Mouse (Mus musculus) MEL (cell line): ENCODE results near the gene D5Ertd579e. TPM values are rescaled to one million over a fixed set of nuclear protein-coding genes. Genes with fewer than 3 reads are reported as not detected.

Experiments
- DNase-seq: peaks from one replicate; pipeline ENCODE4 v3.0.0; 2011; ENCODE audit warnings: low read depth, low spot score
- H3K27ac ChIP-seq: 2 replicates; pipeline ENCODE4 v1.5.1; 2012; ENCODE audit warnings: low read depth, mild to moderate bottlenecking, control low read depth, low read length, moderate library complexity; ENCODE audit not compliant: control insufficient read depth
- H3K27me3 ChIP-seq, 2 experiments: fragments of 150-350 bp in 1 of 2; sonication (generic) in 1 of 2; 2 replicates each; pipeline ENCODE4 v1.6.1; 2012; ENCODE audit warnings: low read length in 2 of 2, mild to moderate bottlenecking in 2 of 2, improper control_type of control experiment in 1 of 2, moderate library complexity in 1 of 2; ENCODE audit not compliant: insufficient read depth in 2 of 2, control insufficient read depth in 1 of 2
- H3K36me3 ChIP-seq, 2 experiments: 2 replicates each; pipeline ENCODE4 v1.6.1; 2012 to 2014; ENCODE audit warnings: low read length in 2 of 2, improper control_type of control experiment in 1 of 2, inconsistent platforms in 1 of 2, mild to moderate bottlenecking in 1 of 2; ENCODE audit not compliant: insufficient read depth in 2 of 2, control insufficient read depth in 1 of 2
- H3K4me1 ChIP-seq, 2 experiments: fragments of 150-350 bp in 1 of 2; sonication (generic) in 1 of 2; 2 replicates each; pipeline ENCODE4 v1.6.1; 2012; ENCODE audit warnings: low read length in 2 of 2, improper control_type of control experiment in 1 of 2, mild to moderate bottlenecking in 1 of 2; ENCODE audit not compliant: insufficient read depth in 2 of 2, control insufficient read depth in 1 of 2
- H3K4me3 ChIP-seq, 2 experiments: fragments of 150-350 bp in 1 of 2; sonication (generic) in 1 of 2; 2 replicates each; pipeline ENCODE4 v1.5.1; 2012; ENCODE audit warnings: low read depth in 2 of 2, low read length in 2 of 2, mild to moderate bottlenecking in 2 of 2, moderate library complexity in 2 of 2, control low read depth in 1 of 2, improper control_type of control experiment in 1 of 2; ENCODE audit not compliant: control insufficient read depth in 1 of 2, insufficient read depth in 1 of 2
- H3K79me2 ChIP-seq: 2 replicates; pipeline ENCODE4 v1.6.1; 2012; ENCODE audit warnings: mild to moderate bottlenecking, low read length, moderate library complexity; ENCODE audit not compliant: control insufficient read depth, poor library complexity, insufficient read depth
- H3K9ac ChIP-seq: 2 replicates; pipeline ENCODE4 v1.6.1; 2012; ENCODE audit warnings: low read depth, mild to moderate bottlenecking, control low read depth, low read length, moderate library complexity; ENCODE audit not compliant: control insufficient read depth, poor library complexity, severe bottlenecking
- H3K9me3 ChIP-seq: fragments of 150-350 bp; sonication (generic); replicated peaks from 2 replicates; pipeline ENCODE4 v1.6.1; 2012; ENCODE audit warnings: mild to moderate bottlenecking, low read length, improper control_type of control experiment, moderate library complexity; ENCODE audit not compliant: insufficient read depth
- BHLHE40 ChIP-seq: IDR thresholded peaks from 2 replicates; pipeline ENCODE4 v1.6.1; 2012; ENCODE audit warnings: low read depth, mild to moderate bottlenecking, inconsistent platforms, low read length, improper control_type of control experiment, borderline replicate concordance
- CHD2 ChIP-seq: IDR thresholded peaks from 2 replicates; pipeline ENCODE4 v1.6.1; 2011; ENCODE audit warnings: low read length, improper control_type of control experiment
- E2F4 ChIP-seq: IDR thresholded peaks from 2 replicates; pipeline ENCODE4 v1.6.1; 2011; ENCODE audit warnings: low read depth, low read length, improper control_type of control experiment, borderline replicate concordance
- EP300 ChIP-seq, 2 experiments: IDR thresholded peaks; 2 replicates each; pipeline ENCODE4 v1.6.1; 2011; ENCODE audit warnings: improper control_type of control experiment in 2 of 2, low read length in 2 of 2, low read depth in 1 of 2, mild to moderate bottlenecking in 1 of 2
- ETS1 ChIP-seq: IDR thresholded peaks from 2 replicates; pipeline ENCODE4 v1.6.1; 2012; ENCODE audit warnings: low read depth, mild to moderate bottlenecking, inconsistent platforms, low read length, improper control_type of control experiment, moderate library complexity
- GATA1 ChIP-seq: IDR thresholded peaks from 2 replicates; pipeline ENCODE4 v1.6.1; 2011; ENCODE audit warnings: low read depth, low read length, improper control_type of control experiment
- HCFC1 ChIP-seq: IDR thresholded peaks from 2 replicates; pipeline ENCODE4 v1.6.1; 2012; ENCODE audit warnings: low read depth, mild to moderate bottlenecking, inconsistent platforms, low read length, improper control_type of control experiment, moderate library complexity
- MAFK ChIP-seq: IDR thresholded peaks from 2 replicates; pipeline ENCODE4 v1.6.1; 2011; ENCODE audit warnings: low read depth, mild to moderate bottlenecking, low read length, improper control_type of control experiment, borderline replicate concordance
- MXI1 ChIP-seq: IDR thresholded peaks from 2 replicates; pipeline ENCODE4 v1.6.1; 2011; ENCODE audit warnings: mild to moderate bottlenecking, low read depth, low read length, improper control_type of control experiment
- MYB ChIP-seq: IDR thresholded peaks from 2 replicates; pipeline ENCODE4 v1.6.1; 2011; ENCODE audit warnings: mild to moderate bottlenecking, low read depth, low read length, improper control_type of control experiment
- MYC ChIP-seq: IDR thresholded peaks from 2 replicates; pipeline ENCODE4 v1.6.1; 2011; ENCODE audit warnings: low read depth, mild to moderate bottlenecking, low read length, improper control_type of control experiment, moderate library complexity
- POLR2A ChIP-seq, 2 experiments: IDR thresholded peaks; 2 replicates each; pipeline ENCODE4 v1.6.1; 2011 to 2012; ENCODE audit warnings: low read length in 2 of 2, mild to moderate bottlenecking in 2 of 2, control low read depth in 1 of 2, improper control_type of control experiment in 1 of 2, low read depth in 1 of 2, moderate library complexity in 1 of 2; ENCODE audit not compliant: control insufficient read depth in 1 of 2, insufficient read depth in 1 of 2, poor library complexity in 1 of 2
- RAD21 ChIP-seq: IDR thresholded peaks from 2 replicates; pipeline ENCODE4 v1.6.1; 2011; ENCODE audit warnings: mild to moderate bottlenecking, low read depth, low read length, improper control_type of control experiment
- RCOR1 ChIP-seq: IDR thresholded peaks from 2 replicates; pipeline ENCODE4 v1.6.1; 2012; ENCODE audit warnings: low read depth, mild to moderate bottlenecking, inconsistent platforms, low read length, improper control_type of control experiment
- SIN3A ChIP-seq: IDR thresholded peaks from 2 replicates; pipeline ENCODE4 v1.6.1; 2012; ENCODE audit warnings: low read length, improper control_type of control experiment, inconsistent platforms
- TBP ChIP-seq: IDR thresholded peaks from 2 replicates; pipeline ENCODE4 v1.8.0; 2011; ENCODE audit warnings: low read depth, low read length, improper control_type of control experiment
- UBTF ChIP-seq: IDR thresholded peaks from 2 replicates; pipeline ENCODE4 v1.6.1; 2012; ENCODE audit warnings: low read depth, mild to moderate bottlenecking, inconsistent platforms, low read length, improper control_type of control experiment, moderate library complexity, borderline replicate concordance; ENCODE audit not compliant: insufficient read depth
- USF1 ChIP-seq: IDR thresholded peaks from 2 replicates; pipeline ENCODE4 v1.6.1; 2014; ENCODE audit warnings: low read depth, mild to moderate bottlenecking, inconsistent platforms, low read length, improper control_type of control experiment, moderate library complexity
- USF2 ChIP-seq, 2 experiments: IDR thresholded peaks; 2 replicates each; pipeline ENCODE4 v1.6.1; 2011 to 2012; ENCODE audit warnings: improper control_type of control experiment in 2 of 2, low read length in 2 of 2, borderline replicate concordance in 1 of 2, inconsistent platforms in 1 of 2, low read depth in 1 of 2, mild to moderate bottlenecking in 1 of 2; ENCODE audit not compliant: insufficient read depth in 1 of 2
- ZC3H11A ChIP-seq: IDR thresholded peaks from 2 replicates; pipeline ENCODE4 v1.6.1; 2012; ENCODE audit warnings: low read depth, mild to moderate bottlenecking, inconsistent platforms, low read length, improper control_type of control experiment
- ZMIZ1 ChIP-seq: IDR thresholded peaks from 2 replicates; pipeline ENCODE4 v1.6.1; 2012; ENCODE audit warnings: low read depth, mild to moderate bottlenecking, inconsistent platforms, low read length, improper control_type of control experiment, moderate library complexity
- polyA plus RNA-seq, 2 experiments: library from polyadenylated mRNA; stranded (reverse) in 1 of 2; unstranded in 1 of 2; fragments of >175 nt in 1 of 2; fragments of >200 nt in 1 of 2; gene quantifications; 2 replicates each; pipeline versions ENCODE4 v1.2.1 to v1.2.4; 2012; ENCODE audit warnings: low replicate concordance in 2 of 2, low read depth in 1 of 2; ENCODE audit not compliant: insufficient read length in 2 of 2, insufficient read depth in 1 of 2, missing spikeins in 1 of 2
- total RNA-seq: library from RNA; depleted of rRNA; stranded (reverse); fragments of 300-350 nt; gene quantifications from 2 replicates; pipeline ENCODE4 v1.2.3, GENCODE M21; 2012

The D5Ertd579e gene
- total and polyA plus RNA-seq, 3 experiments: 15.9 to 31.1 TPM; not detected in 1

GRCm38 (mm10) chr5:36581259-36581923, 114.4 kb downstream of the D5Ertd579e start:
- peak overlapping the region; percentile 62 to 69 for H3K4me3 ChIP-seq
- TF ChIP-seq POLR2A (IDR thresholded peaks at IDR 0.05; ENCODE audit: control insufficient read depth in 1 of 2, insufficient read depth in 1 of 2, low read depth in 1 of 2, low read length in 2 of 2, poor library complexity in 1 of 2): peak in 1 of 2 experiments; percentile 42; a peak in 1 of 4 replicates
- 0 out of 2 replicates have a peak, but pooled peaks have one; percentile 1 for TF ChIP-seq USF1
- TF ChIP-seq RAD21: no peak
- H3K9me3 ChIP-seq: no peaks in the 10 kb centered on the region
- H3K36me3 ChIP-seq: peaks cover 0 to 17% of the 10 kb centered on the region in 2 experiments; a peak in 2 of 4 replicates
- peak; percentile 59 for DNase-seq
- H3K27ac ChIP-seq: no peak overlapping the region
- H3K27me3 ChIP-seq: no peaks in the 10 kb centered on the region; a peak in 1 of 4 replicates
- peaks cover 9 to 28% of the 10 kb centered on the region in 2 experiments for H3K4me1 ChIP-seq
- H3K79me2 ChIP-seq: no peaks in the 10 kb centered on the region; the same call in 1 of the 2 replicates
- peak overlapping the region; percentile 56 for H3K9ac ChIP-seq

GRCm38 (mm10) chr5:36579967-36580366, 115.9 kb downstream of the D5Ertd579e start:
- Histone ChIP-seq H3K4me1 (peaks cover 9 to 28% of the 10 kb centered on the region in 2 experiments), H3K36me3 (peaks cover 0 to 17% of the 10 kb centered on the region in 2 experiments; a peak in 2 of 4 replicates), H3K9ac (no peak overlapping the region), H3K27me3 (no peaks in the 10 kb centered on the region), H3K9me3 (no peaks in the 10 kb centered on the region), H3K27ac (no peak overlapping the region), H3K4me3 (no peak overlapping the region), H3K79me2 (no peaks in the 10 kb centered on the region; the same call in 1 of the 2 replicates)
- TF ChIP-seq HCFC1: no peak
- no peak for DNase-seq

- peaks cover 11 to 30% of the 10 kb centered on the region in 2 experiments for H3K4me1 ChIP-seq
- H3K36me3 ChIP-seq: peaks cover 0 to 23% of the 10 kb centered on the region in 2 experiments; a peak in 2 of 4 replicates
- TF ChIP-seq MYB (no peak), ZC3H11A (no peak), ZMIZ1 (no peak), TBP (no peak), MAFK (no peak), CHD2 (no peak), MYC (peak; percentile 89), RAD21 (no peak), E2F4 (no peak), GATA1 (peak; percentile 89), HCFC1 (no peak), POLR2A (IDR thresholded peaks at IDR 0.05; ENCODE audit: control insufficient read depth in 1 of 2, insufficient read depth in 1 of 2, low read depth in 1 of 2, low read length in 2 of 2, poor library complexity in 1 of 2) (no peak), SIN3A (peak; percentile 48; the same call in 1 of the 2 replicates), ETS1 (peak; percentile 50; the same call in 1 of the 2 replicates), MXI1 (peak; percentile 73), BHLHE40 (peak; percentile 87), UBTF (no peak), EP300 (IDR thresholded peaks at IDR 0.05; ENCODE audit: low read depth in 1 of 2, low read length in 2 of 2) (peak in 1 of 2 experiments; percentile 61; a peak in 3 of 4 replicates), RCOR1 (no peak), USF2 (IDR thresholded peaks at IDR 0.05; ENCODE audit: borderline replicate concordance in 1 of 2, insufficient read depth in 1 of 2, low read depth in 1 of 2, low read length in 2 of 2) (no peak), USF1 (0 out of 2 replicates have a peak, but pooled peaks have one; percentile 6)
- no peak overlapping the region for H3K4me3 ChIP-seq
- H3K27me3 ChIP-seq: no peaks in the 10 kb centered on the region
- no peaks in the 10 kb centered on the region for H3K9me3 ChIP-seq
- no peak overlapping the region for H3K27ac ChIP-seq
- no peak overlapping the region for H3K9ac ChIP-seq
- H3K79me2 ChIP-seq: no peaks in the 10 kb centered on the region; the same call in 1 of the 2 replicates
- DNase-seq: peak; percentile 72
These were observed 116.8 kb downstream of the D5Ertd579e start for GRCm38 (mm10) chr5:36578982-36579381.
